Mouse (Mus musculus) liver, embryonic 11.5 days (tissue): Measurements from ENCODE around the gene Mybphl. TPM values are rescaled to one million over a fixed set of nuclear protein-coding genes. Genes with fewer than 3 reads are reported as not detected.

Experiments used
- ATAC-seq: fragments of 200-750 bp; cut with Nextera tagmentation; replicated peaks from 2 replicates; pipeline ENCODE4 v1.8.0; 2017; ENCODE audit warnings: moderate number of reproducible peaks, mild to moderate bottlenecking, moderate TSS enrichment, moderate library complexity; ENCODE audit not compliant: low FRiP score
- DNase-seq: peaks from one replicate; pipeline ENCODE4 v3.0.0-alpha.2; 2017; ENCODE audit warnings: low spot score
- H3K27ac ChIP-seq: fragments of 300-500 bp; sonication (generic); 2 replicates; pipeline ENCODE4 v1.5.1; 2014; ENCODE audit warnings: mild to moderate bottlenecking, low read depth, low read length, control low read depth
- H3K27me3 ChIP-seq: fragments of 300-500 bp; sonication (generic); replicated peaks from 2 replicates; pipeline ENCODE4 v1.6.1; 2014; ENCODE audit warnings: low read length, mixed read lengths; ENCODE audit not compliant: control insufficient read depth, insufficient read depth
- H3K36me3 ChIP-seq: fragments of 300-500 bp; sonication (generic); 2 replicates; pipeline ENCODE4 v1.6.1; 2014; ENCODE audit warnings: mild to moderate bottlenecking, low read length, moderate library complexity, mixed read lengths; ENCODE audit not compliant: control insufficient read depth, insufficient read depth
- H3K4me1 ChIP-seq: fragments of 300-500 bp; sonication (generic); replicated peaks from 2 replicates; pipeline ENCODE4 v1.6.1; 2014; ENCODE audit warnings: low read length, mixed read lengths; ENCODE audit not compliant: control insufficient read depth, insufficient read depth
- H3K4me2 ChIP-seq: fragments of 300-500 bp; sonication (generic); 2 replicates; pipeline ENCODE4 v1.6.1; 2014; ENCODE audit warnings: mild to moderate bottlenecking, control low read depth, moderate library complexity
- H3K4me3 ChIP-seq: fragments of 300-500 bp; sonication (generic); 2 replicates; pipeline ENCODE4 v1.5.1; 2014; ENCODE audit warnings: low read depth, low read length, control low read depth
- H3K9ac ChIP-seq: fragments of 300-500 bp; sonication (generic); 2 replicates; pipeline ENCODE4 v1.6.1; 2014; ENCODE audit warnings: low read depth, low read length, control low read depth
- H3K9me3 ChIP-seq: fragments of 300-500 bp; sonication (generic); 2 replicates; pipeline ENCODE4 v1.6.1; 2016; ENCODE audit warnings: low read length, inconsistent platforms, mixed read lengths; ENCODE audit not compliant: control insufficient read depth
- WGBS: fragments of 180-500 bp; shearing (Covaris S2); extraction: QIAGEN DNeasy Blood & Tissue Kit; methylation state at CpG from one replicate; pipeline ENCODE4 v1.1.7; 2014; 5-methylcytosine and 5-hydroxymethylcytosine counted together
- polyA plus RNA-seq: library from polyadenylated mRNA; unstranded; fragments of >200 nt; fragmentation: Nextera tagmentation; extraction: Ambion mirVana; gene quantifications from 2 replicates; pipeline ENCODE4 v1.2.1, GENCODE M21; 2014

The Mybphl gene
- polyA plus RNA-seq, 1 experiment from 2014 or later = 1.2 TPM

DNA sequence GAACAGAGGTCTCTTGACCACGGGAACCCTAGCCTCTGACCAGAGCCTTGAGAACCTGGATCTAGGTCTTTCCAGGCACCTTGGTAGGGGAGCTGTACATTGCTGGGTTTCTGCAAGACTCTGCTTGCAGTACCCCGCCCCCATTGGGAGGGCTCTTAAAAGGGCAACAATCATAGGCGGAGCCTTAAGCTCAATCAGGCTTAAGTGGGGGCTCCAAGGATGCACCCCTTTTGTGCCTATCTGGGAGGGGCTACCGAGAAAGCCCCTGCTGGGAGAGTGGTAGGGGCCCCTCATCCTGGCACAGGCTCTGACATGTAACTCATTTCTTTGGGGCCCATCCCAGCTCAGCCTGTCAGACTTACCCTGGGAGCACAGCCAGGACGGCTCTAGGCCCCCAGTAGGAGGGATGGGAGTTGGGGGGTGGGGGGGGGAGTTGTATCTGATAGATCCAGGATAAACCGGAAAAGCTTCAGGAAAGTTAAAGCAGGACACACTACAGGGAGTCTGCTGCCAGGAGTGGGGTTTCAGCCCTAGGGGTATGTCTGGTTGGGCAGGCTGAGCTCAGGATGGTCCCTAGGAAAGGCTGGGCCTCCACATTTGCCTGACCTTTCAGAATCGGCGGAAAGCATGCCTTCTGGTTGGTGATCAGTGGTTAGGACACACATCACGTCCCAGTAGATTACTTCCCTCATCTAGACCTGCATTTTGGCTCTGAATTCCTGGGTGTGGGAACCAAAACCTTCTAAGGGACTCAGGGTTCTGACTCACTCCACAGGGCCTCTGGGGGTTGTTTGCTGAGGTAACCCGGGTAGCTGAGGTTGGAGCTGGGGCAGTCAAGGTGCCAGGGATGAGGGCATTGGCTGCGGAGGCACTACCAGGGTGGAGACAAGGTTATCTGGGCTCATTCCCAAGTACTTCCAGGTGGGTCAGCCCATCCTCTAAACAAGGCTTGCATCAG lies 59.4 kb downstream of the Mybphl start:
- Histone ChIP-seq H3K4me3 (no peak overlapping the region), H3K4me1 (peaks cover 4% of the 10 kb centered on the region; the same call in 1 of the 2 replicates), H3K36me3 (peaks cover 27% of the 10 kb centered on the region), H3K27me3 (no peaks in the 10 kb centered on the region), H3K4me2 (0 out of 2 replicates have a peak overlapping the region, but pooled peaks have one; percentile 15), H3K27ac (no peak overlapping the region), H3K9me3 (no peaks in the 10 kb centered on the region), H3K9ac (no peak overlapping the region)
- peak; percentile 55 for ATAC-seq
- no peak for DNase-seq
- 24% methylated on average over 11 of the region's 11 CpGs for WGBS

GRCm38 (mm10) chr3:108424944-108425623 lies 60.4 kb downstream of the Mybphl start:
- H3K4me2 ChIP-seq = no peak overlapping the region
- H3K27ac ChIP-seq = no peak overlapping the region
- no peak overlapping the region for H3K4me3 ChIP-seq
- no peak overlapping the region for H3K9ac ChIP-seq
- DNase-seq (no peak), ATAC-seq (no peak)
- H3K4me1 ChIP-seq = peaks cover 4% of the 10 kb centered on the region; the same call in 1 of the 2 replicates
- no peaks in the 10 kb centered on the region for H3K9me3 ChIP-seq
- no peaks in the 10 kb centered on the region for H3K27me3 ChIP-seq
- peaks cover 32% of the 10 kb centered on the region for H3K36me3 ChIP-seq
- 85% methylated on average over 7 of the region's 7 CpGs for WGBS

DNA sequence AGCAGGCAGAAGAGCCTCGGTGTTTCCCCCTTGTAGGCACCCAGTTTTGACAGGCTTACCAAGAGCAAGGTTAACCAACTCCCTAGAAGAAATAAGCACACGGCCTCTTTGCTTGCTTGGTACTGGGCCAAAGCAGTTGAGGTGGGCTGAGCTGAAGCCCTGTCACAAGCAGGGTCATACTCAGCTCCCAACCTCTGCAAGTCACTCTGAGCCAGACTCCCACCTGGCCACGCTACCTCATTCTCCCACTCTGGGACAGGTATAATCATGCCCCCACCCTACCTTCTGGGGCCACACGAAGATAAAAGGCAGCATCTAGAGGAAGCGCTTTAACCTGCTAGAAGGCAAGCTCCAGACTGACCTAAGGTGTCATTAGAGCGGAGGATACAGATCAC lies 60.9 kb downstream of the Mybphl start:
- no peak for ATAC-seq
- WGBS = 87% methylated on average over 6 of the region's 6 CpGs

More for the DNA sequence above, 60.9 kb downstream of the Mybphl start:
- no peak overlapping the region for H3K4me3 ChIP-seq
- no peak overlapping the region for H3K4me2 ChIP-seq
- peaks cover 4% of the 10 kb centered on the region; the same call in 1 of the 2 replicates for H3K4me1 ChIP-seq
- H3K9ac ChIP-seq = no peak overlapping the region
- H3K27me3 ChIP-seq = no peaks in the 10 kb centered on the region
- no peaks in the 10 kb centered on the region for H3K9me3 ChIP-seq
- H3K36me3 ChIP-seq = peaks cover 33% of the 10 kb centered on the region
- no peak for DNase-seq
- H3K27ac ChIP-seq = no peak overlapping the region

Other genes starting within 250 kb of the Mybphl start
- 146 and 170 TPM in 2 replicates for gene Gnai3, start 218.8 kb upstream of the Mybphl start, polyA plus RNA-seq
- 0.07 TPM in 1 of 2 replicates, not detected in the other for gene Gpr61, start 210.0 kb upstream of the Mybphl start, polyA plus RNA-seq
- 0.88 and 1.5 TPM in 2 replicates for gene Amigo1, start 178.6 kb upstream of the Mybphl start, polyA plus RNA-seq
- 2.3 and 2.8 TPM in 2 replicates for gene Cyb561d1, start 163.7 kb upstream of the Mybphl start, polyA plus RNA-seq
- gene Atxn7l2, start 154.0 kb upstream of the Mybphl start, polyA plus RNA-seq = 8.7 and 8.9 TPM in 2 replicates
- gene Sypl2, start 138.3 kb upstream of the Mybphl start, polyA plus RNA-seq = 0.05 and 0.08 TPM in 2 replicates
- gene Psma5, start 108.0 kb upstream of the Mybphl start, polyA plus RNA-seq = 335 and 351 TPM in 2 replicates
- gene Sort1, start 80.8 kb upstream of the Mybphl start, polyA plus RNA-seq = 10.6 and 11.9 TPM in 2 replicates
- 33.2 and 34.0 TPM in 2 replicates for gene Psrc1, start 18.9 kb downstream of the Mybphl start, polyA plus RNA-seq
- 2.4 and 2.5 TPM in 2 replicates for gene Celsr2, start 50.6 kb downstream of the Mybphl start, polyA plus RNA-seq
- 194 and 199 TPM in 2 replicates for gene Sars, start 80.3 kb downstream of the Mybphl start, polyA plus RNA-seq
- gene 1700013F07Rik, start 169.2 kb downstream of the Mybphl start, polyA plus RNA-seq = not detected in 2 replicates
- 0.10 and 0.23 TPM in 2 replicates for gene 5330417C22Rik, start 171.6 kb downstream of the Mybphl start, polyA plus RNA-seq
- gene Tmem167b, start 197.6 kb downstream of the Mybphl start, polyA plus RNA-seq = 23.0 and 27.7 TPM in 2 replicates
- gene Taf13, start 206.8 kb downstream of the Mybphl start, polyA plus RNA-seq = 21.7 and 23.2 TPM in 2 replicates
- gene Wdr47, start 226.4 kb downstream of the Mybphl start, polyA plus RNA-seq = 3.8 and 4.5 TPM in 2 replicates